Mouse (Mus musculus) cerebellum, adult 2 months (tissue): ENCODE results near the gene Coq9.

Experiments
- CTCF ChIP-seq: fragments of 200-500 bp; IDR thresholded peaks from 2 replicates; pipeline ENCODE4 v1.5.1; 2011; ENCODE audit warnings: low read depth, mild to moderate bottlenecking, control low read depth, low read length, moderate library complexity, borderline replicate concordance; ENCODE audit not compliant: insufficient read depth
- POLR2A ChIP-seq: fragments of 200-500 bp; IDR thresholded peaks from 2 replicates; pipeline ENCODE4 v1.6.1; 2011; ENCODE audit warnings: low read length, control low read depth, borderline replicate concordance; ENCODE audit not compliant: insufficient read depth

DNA sequence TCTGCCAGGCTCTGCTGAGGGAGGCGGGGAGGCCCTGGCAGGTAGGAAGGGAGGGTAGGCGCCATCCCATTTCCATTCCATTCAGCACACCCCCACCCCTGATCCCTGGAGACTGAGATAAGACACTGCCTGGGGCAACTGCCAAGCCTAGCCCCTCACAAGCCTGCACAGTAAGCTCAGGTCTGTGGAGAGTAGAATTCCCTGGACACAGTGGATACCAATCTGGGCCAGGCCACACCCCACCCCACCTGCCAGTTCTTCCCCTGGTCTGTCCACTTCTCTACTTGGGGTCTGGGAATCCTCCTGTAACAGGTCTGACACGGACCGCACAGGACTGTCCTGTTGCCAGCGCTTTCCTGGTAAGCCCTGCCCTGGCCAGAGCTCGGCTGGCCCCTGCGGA is 31.0 kb downstream of the Coq9 start:
- TF ChIP-seq CTCF (no peak), POLR2A (no peak)
